Mouse (Mus musculus): ENCODE measurements around the gene Med7. TPM values are rescaled to one million over a fixed set of nuclear protein-coding genes. Genes with fewer than 3 reads are reported as not detected.

Gene Med7
- total RNA-seq (2023), result 100 to 1,000 TPM in 1 of 2 experiments, 10 to 100 TPM in 1; 95.9 to 100 TPM

DNA sequence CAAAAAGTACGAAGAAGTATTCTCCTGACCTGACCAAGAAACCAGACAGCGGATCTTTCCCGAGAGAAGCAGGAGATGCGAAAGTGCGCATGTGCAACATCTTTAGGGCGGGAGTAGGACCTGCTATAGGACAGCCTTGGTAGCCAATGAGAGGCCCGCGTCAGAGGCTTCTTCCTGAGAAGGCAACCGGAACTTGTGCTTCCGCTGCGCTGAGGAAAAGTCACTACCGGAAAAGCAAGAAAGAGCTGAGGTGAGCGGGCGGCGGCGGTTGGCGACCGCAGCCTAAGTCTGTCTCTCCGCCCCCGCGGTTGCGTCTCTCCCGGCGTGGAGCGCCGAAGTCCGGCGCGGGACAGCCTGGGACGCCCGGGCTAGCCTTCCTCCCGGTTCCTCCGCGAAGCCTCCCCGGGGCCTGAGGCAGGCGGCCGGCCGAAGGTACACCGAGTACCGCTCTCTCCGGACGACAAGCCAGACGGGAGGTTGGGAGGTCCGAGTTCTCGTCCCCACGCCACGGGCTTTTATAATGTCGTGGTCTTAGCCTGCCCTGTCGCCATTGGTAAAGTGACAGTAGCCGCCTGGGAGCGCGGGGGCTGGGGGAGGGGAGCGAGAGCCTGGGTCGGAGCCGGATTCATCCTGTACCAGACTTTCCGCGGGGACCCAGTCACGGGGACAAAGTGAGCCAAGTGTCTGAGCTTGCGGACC lies at the start of gene Med7:
Gene Med7 (plus strand): TSS at position 166 of the 699 bp plus-strand sequence.

GRCm38 (mm10) chr11:46389336-46390117 lies 47.2 kb upstream of the Med7 start, which contains the start of gene Itk:
Gene Itk (minus strand): TSS chr11:46389515.

GRCm38 (mm10) chr11:46396167-46396859 lies 40.4 kb upstream of the Med7 start, which contains the start of gene Fam71b:
Gene Fam71b (plus strand): TSS chr11:46396559.

GRCm38 (mm10) chr11:46454453-46455045 lies 17.8 kb downstream of the Med7 start, which contains the start of gene Havcr2:
Gene Havcr2 (plus strand): TSS chr11:46454935.

Other genes with a start within 250 kb of the Med7 start
- not detected for gene Fndc9, start 201.4 kb upstream of the Med7 start, total RNA-seq (2023)
- gene Cyfip2, start 124.1 kb upstream of the Med7 start, total RNA-seq (2023), result 100 to 1,000 TPM; 169 to 181 TPM
- 1 to 10 TPM; 1.1 to 2.4 TPM for gene Itk, start 47.4 kb upstream of the Med7 start, total RNA-seq (2023)
- gene Fam71b, start 40.4 kb upstream of the Med7 start, total RNA-seq (2023), result not detected
- under 1 TPM in 1 of 2 experiments, not detected in 1; 0.70 TPM for gene Havcr2, start 18.0 kb downstream of the Med7 start, total RNA-seq (2023)
- gene Gm12169, start 87.3 kb downstream of the Med7 start, total RNA-seq (2023), result not detected
- gene BC053393, start 134.6 kb downstream of the Med7 start, total RNA-seq (2023), result not detected
- not detected for gene Dppa1, start 192.3 kb downstream of the Med7 start, total RNA-seq (2023)

All from B cell, adult 67 days (primary cell).